Mouse (Mus musculus) colon, adult 2 months (tissue): ENCODE results near the gene Npy1r. TPM values are rescaled to one million over a fixed set of nuclear protein-coding genes. Genes with fewer than 3 reads are reported as not detected.

Experiments
- polyA plus RNA-seq: library from polyadenylated mRNA; depleted of rRNA; stranded (reverse); fragments of >200 nt; gene quantifications from 2 replicates; pipeline ENCODE4 v1.2.3, GENCODE M21; 2012; rRNA removed

The Npy1r gene
- polyA plus RNA-seq = 3.0 and 3.4 TPM in 2 replicates

GRCm38 (mm10) chr8:66696970-66697843, at the start of gene Npy1r:
Npy1r (plus strand) TSS chr8:66697192.

GRCm38 (mm10) chr8:66687511-66688329, 9.3 kb upstream of the Npy1r start, which contains the start of gene Npy5r:
Npy5r (minus strand) TSS chr8:66688128.

Other genes starting within 250 kb of the Npy1r start
- 1.3 and 1.4 TPM in 2 replicates for gene Tma16, start 210.7 kb upstream of the Npy1r start, polyA plus RNA-seq
- not detected in 2 replicates for gene Tktl2, start 185.4 kb upstream of the Npy1r start, polyA plus RNA-seq
- 0.05 TPM in 1 of 2 replicates, not detected in the other for gene Npy5r, start 9.1 kb upstream of the Npy1r start, polyA plus RNA-seq
- gene Naf1, start 163.0 kb downstream of the Npy1r start, polyA plus RNA-seq = 6.0 and 6.3 TPM in 2 replicates